Mouse (Mus musculus) lung, embryonic 16.5 days (tissue): ENCODE measurements at regions not wholly inside any gene's neighbourhood (a gene's known extent, or its start where the extent isn't known, plus 50 kb on each side); places are given as distances from the start of the nearest gene placed in this dataset.

Source experiments
- ATAC-seq: fragments of 200-750 bp; cut with Nextera tagmentation; 2 replicates; pipeline ENCODE4 v1.8.0; 2017; ENCODE audit warnings: low read depth, mild to moderate bottlenecking, moderate library complexity
- H3K27ac ChIP-seq: fragments of 300-500 bp; sonication (generic); 2 replicates; pipeline ENCODE4 v1.5.1; 2014; ENCODE audit warnings: mild to moderate bottlenecking, control low read depth, low read length
- H3K27me3 ChIP-seq: fragments of 300-500 bp; sonication (generic); 2 replicates; pipeline ENCODE4 v1.6.1; 2014; ENCODE audit warnings: low read depth, low read length, mixed read lengths; ENCODE audit not compliant: control insufficient read depth, insufficient read depth
- H3K36me3 ChIP-seq: fragments of 300-500 bp; sonication (generic); 2 replicates; pipeline ENCODE4 v1.6.1; 2014; ENCODE audit warnings: low read length; ENCODE audit not compliant: control insufficient read depth, insufficient read depth
- H3K4me1 ChIP-seq: fragments of 300-500 bp; sonication (generic); replicated peaks from 2 replicates; pipeline ENCODE4 v1.6.1; 2014; ENCODE audit warnings: low read length, mixed read lengths; ENCODE audit not compliant: control insufficient read depth, insufficient read depth
- H3K4me2 ChIP-seq: fragments of 300-500 bp; sonication (generic); 2 replicates; pipeline ENCODE4 v1.6.1; 2014; ENCODE audit warnings: low read depth, low read length, control low read depth
- H3K4me3 ChIP-seq: fragments of 300-500 bp; sonication (generic); 2 replicates; pipeline ENCODE4 v1.5.1; 2014; ENCODE audit warnings: mild to moderate bottlenecking, low read length, control low read depth
- H3K9ac ChIP-seq: fragments of 300-500 bp; sonication (generic); 2 replicates; pipeline ENCODE4 v1.6.1; 2014; ENCODE audit warnings: low read length, control low read depth
- H3K9me3 ChIP-seq: fragments of 300-500 bp; sonication (generic); 2 replicates; pipeline ENCODE4 v1.6.1; 2016; ENCODE audit warnings: low read length; ENCODE audit not compliant: control insufficient read depth
- WGBS: fragments of 180-500 bp; shearing (Covaris S2); extraction: QIAGEN DNeasy Blood & Tissue Kit; methylation state at CpG from one replicate; pipeline ENCODE4 v1.1.7; 2014; 5-methylcytosine and 5-hydroxymethylcytosine counted together

DNA sequence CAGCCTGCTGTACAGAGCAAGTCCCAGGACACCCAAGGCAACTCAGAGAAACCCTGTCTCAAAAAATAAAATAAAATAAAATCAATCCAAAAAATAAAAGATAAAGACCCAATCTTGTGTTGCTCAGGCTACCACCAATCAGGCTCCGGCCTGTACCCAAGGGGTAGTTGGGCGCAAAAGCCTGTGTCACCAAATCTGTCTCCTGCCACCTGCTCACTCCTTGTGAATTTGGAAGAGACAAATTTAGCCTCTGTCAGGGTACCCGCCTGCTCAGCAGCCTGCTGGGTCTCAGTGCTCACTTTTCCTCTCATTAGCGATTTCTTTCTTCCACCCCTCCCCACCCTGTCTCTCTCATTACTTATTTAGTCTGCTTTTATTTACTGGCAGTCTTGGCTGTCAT, 54.6 kb downstream of the Sox4 start:
- Histone ChIP-seq H3K9ac (no peak overlapping the region), H3K4me2 (no peak overlapping the region), H3K36me3 (no peaks in the 10 kb centered on the region), H3K9me3 (peaks cover 4% of the 10 kb centered on the region), H3K27me3 (no peaks in the 10 kb centered on the region), H3K4me1 (no peaks in the 10 kb centered on the region), H3K27ac (no peak overlapping the region), H3K4me3 (no peak overlapping the region)
- WGBS = 89% methylated on average over 4 of the region's 4 CpGs
- ATAC-seq = no peak

- H3K27me3 ChIP-seq = no peaks in the 10 kb centered on the region
- H3K36me3 ChIP-seq = no peaks in the 10 kb centered on the region
- no peaks in the 10 kb centered on the region for H3K4me1 ChIP-seq
- H3K9ac ChIP-seq = no peak overlapping the region
- H3K9me3 ChIP-seq = peaks cover 4% of the 10 kb centered on the region
- 88% methylated on average over 6 of the region's 6 CpGs for WGBS
- no peak overlapping the region for H3K4me3 ChIP-seq
- H3K4me2 ChIP-seq = no peak overlapping the region
- no peak for ATAC-seq
- H3K27ac ChIP-seq = no peak overlapping the region
Measured at GRCm38 (mm10) chr13:28892896-28893295, 60.6 kb downstream of the Sox4 start.

DNA sequence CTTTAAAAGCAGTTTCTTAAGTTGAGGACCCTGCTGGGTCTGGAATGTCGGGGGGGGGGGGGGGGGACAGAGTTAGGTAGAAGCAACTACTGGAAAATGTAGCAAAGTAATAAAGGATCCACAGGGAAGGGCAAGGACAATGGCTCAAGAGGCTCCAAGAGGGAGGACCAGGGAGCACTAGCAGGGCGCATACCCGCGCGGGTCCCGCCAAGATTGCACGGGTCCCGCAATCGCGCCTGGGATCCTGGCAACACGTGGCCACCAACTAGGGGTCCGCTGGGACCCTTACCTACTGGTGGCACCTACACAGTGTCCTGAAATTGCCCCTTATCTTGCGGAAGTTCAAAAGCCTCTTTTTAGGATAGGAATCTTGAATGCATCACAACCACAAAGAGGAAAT, 66.4 kb downstream of the Sox4 start:
- H3K4me3 ChIP-seq = no peak overlapping the region; the same call in 1 of the 2 replicates
- WGBS = 21% methylated on average over 13 of the region's 13 CpGs

DNA sequence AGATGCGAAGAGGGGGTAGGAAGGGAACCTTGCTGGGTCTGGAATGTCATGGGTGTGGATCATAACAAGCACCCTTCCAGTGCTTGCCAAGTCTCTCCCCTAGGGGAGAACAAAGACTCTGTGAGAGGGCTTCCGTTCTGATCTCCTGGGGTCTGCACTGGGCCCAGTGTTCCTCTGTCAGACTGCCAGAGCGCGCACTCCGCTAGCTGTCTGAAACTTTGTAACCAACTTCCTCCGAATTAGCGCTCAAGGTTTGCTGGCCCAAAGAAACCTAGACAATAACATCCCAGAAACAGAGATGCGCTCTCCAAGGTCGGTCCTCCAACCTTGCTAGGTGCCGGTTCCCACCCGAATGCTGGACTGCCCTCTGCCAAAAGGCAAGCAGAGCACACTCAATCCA, 66.8 kb downstream of the Sox4 start:
- 13% methylated on average over 11 of the region's 11 CpGs for WGBS
- peaks cover 18% of the 10 kb centered on the region for H3K4me1 ChIP-seq
- peak; percentile 46 for ATAC-seq
- H3K27me3 ChIP-seq = no peaks in the 10 kb centered on the region
- H3K27ac ChIP-seq = no peak overlapping the region
- peak overlapping the region; percentile 11 for H3K4me3 ChIP-seq
- H3K4me2 ChIP-seq = peak overlapping the region; percentile 30; the same call in 1 of the 2 replicates
- H3K9ac ChIP-seq = 0 out of 2 replicates have a peak overlapping the region, but pooled peaks have one; percentile 11
- H3K36me3 ChIP-seq = no peaks in the 10 kb centered on the region
- no peaks in the 10 kb centered on the region for H3K9me3 ChIP-seq

More for the DNA sequence above, 66.4 kb downstream of the Sox4 start:
- Histone ChIP-seq H3K27ac (no peak overlapping the region), H3K9ac (no peak overlapping the region), H3K4me1 (peaks cover 14% of the 10 kb centered on the region), H3K36me3 (no peaks in the 10 kb centered on the region), H3K4me2 (peak overlapping the region; percentile 30; the same call in 1 of the 2 replicates), H3K9me3 (no peaks in the 10 kb centered on the region), H3K27me3 (no peaks in the 10 kb centered on the region)
- no peak for ATAC-seq

DNA sequence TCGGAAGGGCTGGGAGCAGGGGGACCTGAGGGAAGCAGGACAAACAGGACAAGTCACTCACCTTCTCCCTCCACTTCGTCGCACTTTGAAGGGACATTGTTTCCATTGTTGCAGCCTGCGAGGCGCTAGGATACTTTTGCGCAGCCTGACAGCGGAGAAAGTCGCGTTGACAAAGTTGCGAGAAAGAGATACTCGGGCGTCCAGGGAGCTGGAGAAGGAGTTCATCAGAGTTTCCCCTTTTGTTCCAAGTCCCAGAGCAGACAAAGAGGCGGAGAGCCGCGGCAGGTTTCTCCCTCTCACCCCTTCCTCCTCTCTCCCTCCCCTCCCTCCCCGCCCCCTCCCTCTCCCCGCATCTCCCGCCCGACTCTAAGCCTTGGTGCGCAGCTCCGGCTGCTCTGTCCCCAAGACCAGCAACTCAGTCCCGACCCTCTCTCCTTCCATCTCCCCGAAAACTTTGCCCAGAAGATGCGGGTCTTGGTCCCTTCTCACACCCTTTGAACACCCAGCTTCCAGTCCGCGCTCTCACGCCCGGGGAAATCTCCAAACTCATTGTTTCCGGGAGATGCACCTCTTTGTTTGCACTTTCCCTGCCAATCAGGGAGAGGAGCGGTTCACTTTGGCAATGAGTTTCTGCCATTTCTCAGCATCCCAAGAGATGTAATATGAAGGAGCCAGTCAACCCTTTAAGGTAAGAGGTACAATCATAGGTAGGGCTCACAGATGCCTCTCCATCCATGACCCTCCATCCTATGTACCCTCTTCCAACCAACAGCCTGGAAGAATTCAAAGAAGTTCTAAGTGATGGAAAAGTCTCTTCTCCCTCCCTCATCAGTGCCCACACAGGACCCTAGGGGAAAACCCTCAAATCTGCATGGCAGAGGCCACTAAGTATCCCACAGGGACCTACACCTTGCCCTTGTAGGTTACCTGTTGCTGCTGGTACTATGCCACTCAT, 68.2 kb downstream of the Sox4 start:
- WGBS = under 1% methylated on average over 30 of the region's 30 CpGs
- Histone ChIP-seq H3K27me3 (no peaks in the 10 kb centered on the region), H3K36me3 (no peaks in the 10 kb centered on the region), H3K9me3 (no peaks in the 10 kb centered on the region), H3K4me3 (peak overlapping the region; percentile 63), H3K27ac (no peak overlapping the region), H3K4me2 (peak overlapping the region; percentile 78), H3K4me1 (peaks cover 19% of the 10 kb centered on the region), H3K9ac (peak overlapping the region; percentile 72)
- peak; percentile 66 for ATAC-seq

DNA sequence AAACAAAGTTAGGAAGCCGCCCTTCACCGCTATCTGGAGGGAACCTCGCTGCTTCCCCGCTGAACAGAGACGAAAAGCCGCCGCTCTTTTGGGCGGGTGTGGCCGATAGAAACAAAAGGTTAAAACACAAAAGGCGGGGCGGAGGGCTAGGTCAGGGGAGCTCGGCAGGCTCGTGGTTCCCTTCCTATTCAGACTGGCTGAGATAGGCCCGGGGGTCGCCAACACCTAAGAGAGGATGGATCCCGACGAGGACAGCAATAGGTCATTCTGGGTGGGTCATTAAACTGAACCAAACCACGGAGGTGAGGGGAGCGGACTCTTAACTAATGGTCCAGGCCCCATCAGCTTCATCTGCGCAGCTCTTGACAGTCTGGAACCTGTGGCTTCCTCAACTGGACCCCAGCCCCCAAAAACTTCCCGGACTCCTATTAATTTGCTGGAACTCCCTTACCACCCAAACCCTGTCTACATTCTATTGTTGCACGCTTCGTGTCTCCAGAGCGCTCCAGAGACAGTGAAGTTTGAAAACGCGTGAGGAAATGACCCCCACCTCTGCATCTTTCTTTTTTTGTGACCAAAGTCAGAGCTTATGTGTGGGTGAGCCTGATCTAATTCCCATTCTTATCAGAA, 69.2 kb downstream of the Sox4 start:
- under 1% methylated on average over 26 of the region's 26 CpGs for WGBS
- Histone ChIP-seq H3K27me3 (no peaks in the 10 kb centered on the region), H3K4me3 (peak overlapping the region; percentile 63), H3K36me3 (no peaks in the 10 kb centered on the region), H3K4me1 (peaks cover 19% of the 10 kb centered on the region), H3K27ac (no peak overlapping the region), H3K4me2 (peak overlapping the region; percentile 78), H3K9ac (peak overlapping the region; percentile 72), H3K9me3 (no peaks in the 10 kb centered on the region)
- peak; percentile 19; the same call in 1 of the 2 replicates for ATAC-seq

DNA sequence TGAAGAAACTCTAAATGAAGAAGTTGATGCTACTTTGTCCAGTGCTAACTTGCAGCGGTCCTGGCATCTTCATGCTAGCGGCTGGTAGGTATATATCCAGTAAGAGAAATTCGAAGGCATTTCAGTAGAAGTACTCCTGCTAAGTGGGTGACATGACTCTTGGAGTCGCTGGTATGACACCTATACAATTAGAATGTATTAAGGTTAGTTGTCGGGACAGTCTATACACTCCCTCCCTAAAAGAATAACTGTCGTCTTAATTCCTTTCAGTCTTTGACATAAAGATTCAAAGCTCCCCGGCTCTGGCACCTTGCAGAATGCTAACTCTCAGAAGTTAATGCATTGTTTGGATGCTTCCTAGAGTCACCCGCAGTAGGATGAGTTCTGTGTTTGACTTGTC, 70.1 kb downstream of the Sox4 start:
- peak overlapping the region; percentile 72 for H3K9ac ChIP-seq
- H3K36me3 ChIP-seq = no peaks in the 10 kb centered on the region
- H3K9me3 ChIP-seq = no peaks in the 10 kb centered on the region
- no peaks in the 10 kb centered on the region for H3K27me3 ChIP-seq
- ATAC-seq = no peak
- peak overlapping the region; percentile 78 for H3K4me2 ChIP-seq
- 22% methylated on average over 8 of the region's 8 CpGs for WGBS
- peaks cover 19% of the 10 kb centered on the region for H3K4me1 ChIP-seq
- H3K4me3 ChIP-seq = peak overlapping the region; percentile 63
- no peak overlapping the region for H3K27ac ChIP-seq

DNA sequence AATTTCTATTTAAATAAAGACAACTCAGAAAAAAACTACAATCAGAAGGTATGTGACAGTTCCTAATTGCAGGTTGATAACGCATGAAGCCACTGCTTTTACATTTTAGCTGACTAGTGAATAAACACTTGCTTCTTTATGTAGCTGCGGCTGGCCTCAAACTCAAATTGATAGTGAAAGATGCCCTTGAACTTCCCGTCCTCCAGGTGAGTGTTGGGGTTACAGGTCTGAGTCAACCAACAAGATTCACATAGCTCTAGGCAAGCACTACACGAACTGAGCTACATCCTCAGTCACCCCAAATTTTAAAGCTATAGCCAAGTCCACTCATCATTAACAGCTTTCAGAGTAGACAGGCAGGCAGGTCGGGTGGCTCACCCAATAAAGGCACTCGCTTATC, 72.6 kb downstream of the Sox4 start:
- no peak overlapping the region for H3K4me2 ChIP-seq
- H3K4me1 ChIP-seq = peaks cover 16% of the 10 kb centered on the region

DNA sequence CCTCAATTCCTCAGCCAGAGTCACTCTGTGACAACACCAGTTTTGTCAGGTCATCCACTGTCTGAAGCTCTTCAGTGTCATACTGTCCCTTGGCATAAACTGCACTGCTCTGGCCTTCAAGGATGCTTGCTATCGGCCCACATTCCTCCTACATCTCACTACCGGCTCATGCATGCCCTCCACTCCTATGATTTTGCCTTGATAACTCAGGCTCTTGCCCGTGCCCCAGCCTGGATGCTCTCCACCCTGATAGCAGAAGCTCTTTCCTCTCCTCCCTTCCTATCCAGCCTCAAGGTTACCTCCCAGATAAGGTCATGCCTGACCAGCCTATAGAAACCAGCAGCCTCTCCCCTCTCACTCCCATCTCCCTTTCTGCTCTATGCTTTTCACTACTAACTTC, 74.8 kb downstream of the Sox4 start:
- Histone ChIP-seq H3K9ac (no peak overlapping the region), H3K9me3 (no peaks in the 10 kb centered on the region), H3K4me2 (no peak overlapping the region), H3K27me3 (no peaks in the 10 kb centered on the region), H3K27ac (no peak overlapping the region), H3K36me3 (no peaks in the 10 kb centered on the region), H3K4me3 (no peak overlapping the region), H3K4me1 (peaks cover 22% of the 10 kb centered on the region)
- whole genome bisulfite sequencing = 50% methylated on average over 3 of the region's 3 CpGs
- no peak for ATAC-seq

More for the DNA sequence above, 72.6 kb downstream of the Sox4 start:
- Histone ChIP-seq H3K9ac (no peak overlapping the region), H3K4me3 (no peak overlapping the region), H3K36me3 (no peaks in the 10 kb centered on the region), H3K9me3 (no peaks in the 10 kb centered on the region), H3K27me3 (no peaks in the 10 kb centered on the region), H3K27ac (no peak overlapping the region)
- no peak for ATAC-seq
- WGBS = 48% methylated on average over 6 of the region's 6 CpGs
